Mouse (Mus musculus): Measurements from ENCODE around the gene Mgrn1.
A peak's percentile ranks its signal among the peaks of the same experiment; 100 is the strongest.

Mgrn1 gene

GRCm38 (mm10) chr16:4885760-4886689, at the start of gene Mgrn1:
Gene Mgrn1, plus strand, starts transcription at chr16:4886249.
- DNase-seq (ENCODE audit: low spot score in 2 of 2), result peak; percentile 65 to 87

DNA sequence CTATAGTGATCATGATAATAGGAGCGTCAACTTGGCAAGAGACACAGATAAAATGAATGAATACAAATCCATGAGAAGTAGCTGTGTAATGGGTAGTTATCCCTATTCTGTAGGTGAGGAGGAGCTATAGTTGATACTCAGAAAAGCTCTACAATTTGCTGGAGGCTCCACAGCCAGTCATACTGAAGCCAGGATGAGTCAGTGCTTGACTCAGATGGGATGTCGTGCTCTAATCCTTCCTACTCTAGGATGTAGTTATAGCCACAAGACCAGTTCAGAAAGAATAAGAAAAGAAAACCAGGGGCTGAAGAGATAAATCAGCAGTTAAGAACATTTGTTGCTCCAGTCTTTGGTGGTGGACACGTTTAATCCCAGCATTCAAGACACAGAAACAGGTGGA, 48.4 kb upstream of the Mgrn1 start:
- no peak for DNase-seq (ENCODE audit: low spot score in 2 of 2)

- DNase-seq (ENCODE audit: low spot score in 2 of 2), result no peak
Observed at GRCm38 (mm10) chr16:4839552-4839951, 46.5 kb upstream of the Mgrn1 start.

DNA sequence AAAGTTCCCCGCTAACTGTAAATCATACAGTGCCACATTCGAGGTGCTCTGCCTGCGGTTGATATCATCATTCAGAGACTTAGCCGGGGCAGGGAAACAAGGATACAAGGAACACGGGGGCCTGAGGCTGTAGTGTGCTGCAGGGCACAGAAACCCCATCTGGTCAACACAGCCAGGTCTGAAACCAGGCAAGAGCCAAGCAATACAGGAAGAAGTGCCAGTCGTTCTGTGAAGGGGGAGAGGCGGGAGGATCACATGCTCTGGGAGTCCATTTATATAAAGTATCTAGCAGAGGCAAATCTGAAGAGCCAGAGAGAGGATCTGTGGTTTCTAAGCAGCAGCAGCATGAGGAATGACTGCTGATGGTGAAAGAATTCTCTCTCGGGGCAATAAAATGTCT, 45.8 kb upstream of the Mgrn1 start:
- no peak for DNase-seq (ENCODE audit: low spot score in 2 of 2)

DNA sequence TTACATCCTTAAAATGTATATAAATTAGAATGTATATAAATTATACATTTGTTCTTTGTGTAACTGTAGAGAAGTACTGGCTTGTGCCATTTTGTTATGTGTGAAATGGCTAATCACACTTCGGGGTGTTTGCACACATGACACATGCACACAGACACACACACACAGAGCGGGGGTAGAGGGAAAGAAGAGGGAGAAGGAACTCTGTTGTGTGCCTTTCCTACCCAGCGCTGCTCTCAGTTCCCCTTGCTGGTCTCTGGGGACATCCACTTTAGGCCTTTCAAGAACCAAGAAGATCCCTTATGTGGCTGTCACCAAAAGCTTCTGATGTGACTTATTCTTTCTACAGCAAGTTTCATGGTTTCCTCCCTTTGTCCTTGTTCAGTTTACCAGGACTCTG, 39.0 kb upstream of the Mgrn1 start:
- peak in 1 of 2 experiments; percentile 56 for DNase-seq (ENCODE audit: low spot score in 2 of 2)

DNA sequence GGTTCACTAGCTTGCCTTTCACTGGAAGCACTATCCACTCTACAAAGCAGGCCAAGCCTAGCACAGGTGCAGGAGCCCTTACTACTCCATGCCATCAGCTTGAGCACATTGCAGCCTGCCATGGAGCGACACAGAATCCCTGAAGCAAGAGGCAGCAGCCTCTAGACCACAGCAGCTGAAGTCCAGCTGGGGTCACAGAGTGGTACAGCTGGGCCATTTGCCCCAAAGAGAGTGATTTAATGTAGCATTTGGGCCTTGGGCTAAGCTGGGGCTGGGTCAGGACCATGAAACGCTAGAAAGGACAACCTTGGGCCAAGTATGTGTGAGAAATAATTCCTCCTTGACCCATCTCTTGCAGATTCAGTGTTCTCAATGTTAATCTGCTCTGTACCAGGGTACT, 38.0 kb upstream of the Mgrn1 start:
- no peak for DNase-seq (ENCODE audit: low spot score in 2 of 2)

DNA sequence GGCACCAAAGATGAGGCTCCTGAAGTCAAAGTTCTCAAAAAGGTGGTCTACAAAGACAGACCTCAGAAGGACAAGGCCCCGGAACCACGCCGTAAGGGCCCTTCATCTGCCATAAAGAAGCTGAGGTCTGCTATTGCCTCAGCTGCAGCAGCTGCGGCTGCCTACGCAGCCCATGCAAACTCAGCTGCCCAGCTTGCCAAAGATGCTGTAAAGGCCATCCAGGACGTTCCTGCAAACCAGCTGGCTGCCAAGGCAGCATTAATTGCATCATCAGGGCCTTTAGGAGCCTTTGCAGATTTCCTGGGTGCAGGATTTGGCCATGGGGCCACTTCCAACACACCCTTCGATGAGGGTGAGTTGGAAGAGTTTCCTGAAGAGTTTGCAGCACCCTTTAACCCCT, 35.7 kb upstream of the Mgrn1 start:
- no peak for DNase-seq (ENCODE audit: low spot score in 2 of 2)

GRCm38 (mm10) chr16:4850938-4851628, 35.0 kb upstream of the Mgrn1 start:
- DNase-seq (ENCODE audit: low spot score in 2 of 2), result no peak

- no peak for DNase-seq (ENCODE audit: low spot score in 2 of 2)
Observed at GRCm38 (mm10) chr16:4855046-4855650, 30.9 kb upstream of the Mgrn1 start.

- DNase-seq (ENCODE audit: low spot score in 2 of 2), result peak in 1 of 2 experiments; percentile 46
Observed at GRCm38 (mm10) chr16:4861392-4861791, 24.7 kb upstream of the Mgrn1 start.

GRCm38 (mm10) chr16:4862863-4863483, 23.1 kb upstream of the Mgrn1 start:
- DNase-seq (ENCODE audit: low spot score in 2 of 2), result peak; percentile 41 to 76

DNA sequence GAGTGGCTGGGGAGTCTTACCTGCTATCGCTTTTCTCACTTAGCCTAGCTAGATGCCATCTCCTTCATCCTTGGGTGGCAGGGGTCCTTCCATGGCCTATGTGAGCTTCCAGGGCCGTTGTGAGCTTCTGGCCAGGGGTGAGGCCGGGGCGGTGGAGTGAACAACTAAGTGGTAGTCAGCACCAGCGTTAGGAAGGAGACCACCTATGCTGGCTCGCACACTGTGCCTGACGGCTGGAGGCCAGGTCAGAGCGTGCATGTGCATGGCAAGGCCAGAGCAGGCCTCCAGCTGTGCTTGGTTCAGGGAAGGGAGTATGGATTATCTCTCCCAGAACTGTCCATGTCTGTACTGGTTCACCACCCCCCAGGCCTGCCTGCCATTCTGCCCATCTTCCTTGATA, 22.3 kb upstream of the Mgrn1 start:
- DNase-seq (ENCODE audit: low spot score in 2 of 2), result no peak

DNA sequence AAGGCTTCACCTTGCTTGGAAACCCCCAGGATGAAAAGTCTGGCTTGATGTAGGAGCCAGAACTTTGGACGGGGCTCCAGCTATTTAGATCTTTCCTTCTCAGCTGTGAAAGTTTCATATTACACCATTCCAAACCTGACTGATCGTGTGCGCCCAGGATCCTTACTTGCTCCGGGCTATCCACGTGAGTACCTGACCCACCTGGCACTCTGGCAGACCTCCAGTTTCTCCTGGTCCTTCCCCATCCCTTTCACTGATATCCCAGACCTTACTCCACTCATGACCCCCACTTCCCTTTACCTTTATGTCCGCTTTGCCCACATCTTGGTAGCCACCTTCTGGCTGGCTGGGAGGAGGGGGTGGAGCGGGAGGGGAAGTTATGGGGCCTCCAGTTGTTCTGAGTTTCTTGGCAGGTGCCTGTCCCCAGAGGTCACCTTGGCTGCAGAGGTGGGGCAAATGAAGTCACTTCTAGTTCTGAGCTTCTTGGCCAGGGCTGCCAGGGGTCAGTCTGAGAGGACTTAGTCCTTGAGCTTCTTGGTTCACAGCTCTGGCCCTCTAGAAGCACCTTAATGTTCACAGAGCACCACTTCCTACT, 19.9 kb upstream of the Mgrn1 start:
- no peak for DNase-seq (ENCODE audit: low spot score in 2 of 2)

GRCm38 (mm10) chr16:4870490-4870889, 15.6 kb upstream of the Mgrn1 start:
- no peak for DNase-seq (ENCODE audit: low spot score in 2 of 2)

DNA sequence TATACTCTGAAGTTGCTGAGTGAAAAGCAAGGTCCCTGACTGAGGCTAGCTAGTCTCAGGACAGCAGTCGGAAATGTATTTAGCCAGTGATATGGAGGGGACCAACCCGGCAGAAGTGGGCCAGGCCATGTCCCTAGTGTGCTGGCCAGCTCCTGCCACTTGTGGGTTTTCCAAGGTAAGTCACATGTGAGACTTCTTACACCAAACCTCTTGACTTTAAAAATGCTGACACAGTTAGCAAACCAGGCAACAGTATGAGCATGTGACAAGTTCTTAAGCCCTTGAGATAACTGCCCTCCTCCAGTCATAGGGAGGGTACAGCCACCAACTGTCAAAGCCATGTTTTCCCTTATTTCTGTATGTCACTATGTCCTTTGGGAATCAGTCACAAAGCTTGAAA, 14.1 kb upstream of the Mgrn1 start:
- DNase-seq (ENCODE audit: low spot score in 2 of 2), result no peak

GRCm38 (mm10) chr16:4875198-4876032, 10.6 kb upstream of the Mgrn1 start:
- DNase-seq (ENCODE audit: low spot score in 2 of 2), result peak in 1 of 2 experiments; percentile 41

- DNase-seq (ENCODE audit: low spot score in 2 of 2), result peak in 1 of 2 experiments; percentile 55
Observed at GRCm38 (mm10) chr16:4876033-4876680, 9.9 kb upstream of the Mgrn1 start.

DNA sequence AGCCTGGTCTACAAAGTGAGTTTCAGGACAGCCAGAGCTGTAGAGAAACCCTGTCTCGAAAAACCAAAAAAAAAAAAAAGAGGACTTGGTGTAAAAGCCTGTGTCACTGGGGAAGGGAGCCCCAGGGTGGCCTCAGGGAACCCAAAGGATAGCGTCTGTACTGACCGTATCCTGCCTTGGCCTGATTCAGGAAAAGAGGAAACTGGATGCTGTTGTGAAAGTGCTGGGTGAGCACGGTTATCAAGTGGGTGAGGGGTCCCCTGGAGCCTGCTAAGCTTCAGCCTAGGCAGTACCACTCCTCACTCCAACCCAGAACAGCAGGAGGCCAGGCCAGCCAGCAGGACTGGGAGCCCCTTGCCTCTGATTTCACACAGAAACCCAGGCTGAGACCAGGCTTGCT, 8.9 kb upstream of the Mgrn1 start:
- DNase-seq (ENCODE audit: low spot score in 2 of 2), result no peak

GRCm38 (mm10) chr16:4877701-4878100, 8.3 kb upstream of the Mgrn1 start:
- DNase-seq (ENCODE audit: low spot score in 2 of 2), result no peak

DNA sequence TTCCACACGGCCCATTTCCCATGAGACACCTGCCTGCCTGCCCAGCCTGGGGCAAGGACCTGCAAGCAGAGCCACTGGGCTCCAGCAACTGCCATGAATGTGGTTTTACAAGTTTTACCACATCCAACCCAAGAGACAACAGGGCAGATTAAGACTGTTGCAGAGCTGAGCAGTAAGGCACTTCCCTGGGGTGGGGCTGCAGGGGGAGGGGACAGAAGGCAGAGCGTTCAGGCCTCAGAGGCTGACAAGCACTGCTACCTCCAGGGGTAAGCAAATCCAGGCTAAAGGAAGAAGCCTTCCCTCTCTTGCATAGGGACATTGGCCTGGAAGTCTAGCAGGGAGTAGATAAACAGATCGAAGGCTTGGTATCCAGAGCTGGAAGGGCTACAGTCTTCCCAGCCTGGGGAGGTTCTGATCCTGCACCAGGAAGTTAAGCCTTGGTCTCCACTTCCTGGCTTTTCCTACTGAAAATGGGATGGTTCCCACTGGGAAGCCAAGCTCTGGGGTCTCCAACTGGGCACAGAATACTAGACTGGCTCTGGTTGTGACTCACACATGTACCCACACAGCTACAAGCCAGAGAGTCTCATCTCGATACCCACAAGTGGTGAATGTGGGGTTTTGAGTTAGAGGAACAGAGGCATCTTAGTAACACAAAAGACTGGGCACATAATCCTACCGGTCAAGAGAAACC, 7.7 kb upstream of the Mgrn1 start:
- DNase-seq (ENCODE audit: low spot score in 2 of 2), result peak in 1 of 2 experiments; percentile 67

Data from spleen, postnatal 10 days (tissue).